Mouse (Mus musculus) liver, embryonic 11.5 days (tissue): Measurements from ENCODE around the gene Uba52. TPM values are rescaled to one million over a fixed set of nuclear protein-coding genes. Genes with fewer than 3 reads are reported as not detected.

ENCODE experiments used
- ATAC-seq: fragments of 200-750 bp; cut with Nextera tagmentation; replicated peaks from 2 replicates; pipeline ENCODE4 v1.8.0; 2017; ENCODE audit warnings: moderate number of reproducible peaks, mild to moderate bottlenecking, moderate TSS enrichment, moderate library complexity; ENCODE audit not compliant: low FRiP score
- DNase-seq: peaks from one replicate; pipeline ENCODE4 v3.0.0-alpha.2; 2017; ENCODE audit warnings: low spot score
- H3K27ac ChIP-seq: fragments of 300-500 bp; sonication (generic); 2 replicates; pipeline ENCODE4 v1.5.1; 2014; ENCODE audit warnings: mild to moderate bottlenecking, low read depth, low read length, control low read depth
- H3K27me3 ChIP-seq: fragments of 300-500 bp; sonication (generic); replicated peaks from 2 replicates; pipeline ENCODE4 v1.6.1; 2014; ENCODE audit warnings: low read length, mixed read lengths; ENCODE audit not compliant: control insufficient read depth, insufficient read depth
- H3K36me3 ChIP-seq: fragments of 300-500 bp; sonication (generic); 2 replicates; pipeline ENCODE4 v1.6.1; 2014; ENCODE audit warnings: mild to moderate bottlenecking, low read length, moderate library complexity, mixed read lengths; ENCODE audit not compliant: control insufficient read depth, insufficient read depth
- H3K4me1 ChIP-seq: fragments of 300-500 bp; sonication (generic); replicated peaks from 2 replicates; pipeline ENCODE4 v1.6.1; 2014; ENCODE audit warnings: low read length, mixed read lengths; ENCODE audit not compliant: control insufficient read depth, insufficient read depth
- H3K4me2 ChIP-seq: fragments of 300-500 bp; sonication (generic); 2 replicates; pipeline ENCODE4 v1.6.1; 2014; ENCODE audit warnings: mild to moderate bottlenecking, control low read depth, moderate library complexity
- H3K4me3 ChIP-seq: fragments of 300-500 bp; sonication (generic); 2 replicates; pipeline ENCODE4 v1.5.1; 2014; ENCODE audit warnings: low read depth, low read length, control low read depth
- H3K9ac ChIP-seq: fragments of 300-500 bp; sonication (generic); 2 replicates; pipeline ENCODE4 v1.6.1; 2014; ENCODE audit warnings: low read depth, low read length, control low read depth
- H3K9me3 ChIP-seq: fragments of 300-500 bp; sonication (generic); 2 replicates; pipeline ENCODE4 v1.6.1; 2016; ENCODE audit warnings: low read length, inconsistent platforms, mixed read lengths; ENCODE audit not compliant: control insufficient read depth
- WGBS: fragments of 180-500 bp; shearing (Covaris S2); extraction: QIAGEN DNeasy Blood & Tissue Kit; methylation state at CpG from one replicate; pipeline ENCODE4 v1.1.7; 2014; 5-methylcytosine and 5-hydroxymethylcytosine counted together
- polyA plus RNA-seq: library from polyadenylated mRNA; unstranded; fragments of >200 nt; fragmentation: Nextera tagmentation; extraction: Ambion mirVana; gene quantifications from 2 replicates; pipeline ENCODE4 v1.2.1, GENCODE M21; 2014

The Uba52 gene
- polyA plus RNA-seq, 1 experiment from 2014 or later: 1,077 TPM

GRCm38 (mm10) chr8:70487993-70488796, 22.4 kb downstream of the Uba52 start:
- DNase-seq: peak; percentile 71

GRCm38 (mm10) chr8:70486941-70487520, 23.6 kb downstream of the Uba52 start, which contains the start of gene Tmem59l:
Tmem59l (minus strand) TSS chr8:70487358.
- no peaks in the 10 kb centered on the region for H3K9me3 ChIP-seq
- 13% methylated on average over 33 of the region's 33 CpGs for WGBS
- no peaks in the 10 kb centered on the region for H3K36me3 ChIP-seq
- H3K27ac ChIP-seq: no peak within 1 kb of the TSS
- H3K4me2 ChIP-seq: peak within 1 kb of the TSS; percentile 62
- DNase-seq (no peak), ATAC-seq (no peak)
- peaks cover 23% of the 10 kb centered on the region for H3K4me1 ChIP-seq
- peak within 1 kb of the TSS; percentile 44 for H3K4me3 ChIP-seq
- 0 out of 2 replicates have a peak within 1 kb of the TSS, but pooled peaks have one; percentile 8 for H3K9ac ChIP-seq
- peaks cover 100% of the 10 kb centered on the region for H3K27me3 ChIP-seq

More at GRCm38 (mm10) chr8:70487993-70488796, 22.4 kb downstream of the Uba52 start:
- ATAC-seq: peak; percentile 52
- 2% methylated on average over 55 of the region's 55 CpGs for WGBS
- no peaks in the 10 kb centered on the region for H3K9me3 ChIP-seq
- peaks cover 32% of the 10 kb centered on the region for H3K4me1 ChIP-seq
- peak overlapping the region; percentile 44 for H3K4me3 ChIP-seq
- 0 out of 2 replicates have a peak overlapping the region, but pooled peaks have one; percentile 8 for H3K9ac ChIP-seq
- H3K27me3 ChIP-seq: peaks cover 100% of the 10 kb centered on the region
- H3K27ac ChIP-seq: no peak overlapping the region
- H3K4me2 ChIP-seq: peak overlapping the region; percentile 62
- no peaks in the 10 kb centered on the region for H3K36me3 ChIP-seq

- ATAC-seq: no peak
- no peak overlapping the region for H3K27ac ChIP-seq
- no peak overlapping the region for H3K9ac ChIP-seq
- H3K4me2 ChIP-seq: no peak overlapping the region
- H3K4me3 ChIP-seq: no peak overlapping the region
- H3K36me3 ChIP-seq: no peaks in the 10 kb centered on the region
- peaks cover 23% of the 10 kb centered on the region for H3K4me1 ChIP-seq
- peaks cover 100% of the 10 kb centered on the region for H3K27me3 ChIP-seq
- no peaks in the 10 kb centered on the region for H3K9me3 ChIP-seq
- DNase-seq: no peak
- WGBS: 39% methylated on average over 7 of the region's 7 CpGs
Measured at GRCm38 (mm10) chr8:70486191-70486681, 24.4 kb downstream of the Uba52 start.

- DNase-seq (no peak), ATAC-seq (no peak)
- 52% methylated on average over 2 of the region's 2 CpGs for WGBS
- Histone ChIP-seq H3K27me3 (peaks cover 76% of the 10 kb centered on the region), H3K4me3 (no peak overlapping the region), H3K4me1 (peaks cover 3% of the 10 kb centered on the region), H3K4me2 (no peak overlapping the region), H3K36me3 (no peaks in the 10 kb centered on the region), H3K9me3 (no peaks in the 10 kb centered on the region), H3K9ac (no peak overlapping the region), H3K27ac (no peak overlapping the region)
Measured at GRCm38 (mm10) chr8:70482943-70483342, 27.7 kb downstream of the Uba52 start.

- WGBS: 61% methylated on average over 3 of the region's 3 CpGs
- Histone ChIP-seq H3K36me3 (no peaks in the 10 kb centered on the region), H3K4me3 (no peak overlapping the region), H3K27me3 (peaks cover 65% of the 10 kb centered on the region), H3K4me1 (peaks cover 10% of the 10 kb centered on the region), H3K9me3 (no peaks in the 10 kb centered on the region), H3K27ac (no peak overlapping the region), H3K4me2 (no peak overlapping the region), H3K9ac (no peak overlapping the region)
- ATAC-seq: no peak
- no peak for DNase-seq
Measured at GRCm38 (mm10) chr8:70481908-70482307, 28.7 kb downstream of the Uba52 start.

GRCm38 (mm10) chr8:70477269-70477982, 33.2 kb downstream of the Uba52 start:
- Histone ChIP-seq H3K4me2 (peak overlapping the region; percentile 95), H3K4me1 (peaks cover 20% of the 10 kb centered on the region), H3K36me3 (peaks cover 5% of the 10 kb centered on the region), H3K9me3 (no peaks in the 10 kb centered on the region), H3K4me3 (peak overlapping the region; percentile 75), H3K27me3 (peaks cover 20% of the 10 kb centered on the region), H3K27ac (peak overlapping the region; percentile 70), H3K9ac (peak overlapping the region; percentile 35; the same call in 1 of the 2 replicates)
- 2% methylated on average over 21 of the region's 21 CpGs for WGBS
- peak; percentile 63 for ATAC-seq
- DNase-seq: peak; percentile 61

GRCm38 (mm10) chr8:70476333-70477268, 34.0 kb downstream of the Uba52 start, which contains the start of gene Klhl26:
Klhl26 (minus strand) TSS chr8:70476968.
- peak within 1 kb of the TSS; percentile 75 for H3K4me3 ChIP-seq
- H3K27me3 ChIP-seq: peaks cover 12% of the 10 kb centered on the region; the same call in 1 of the 2 replicates
- peak within 1 kb of the TSS; percentile 95 for H3K4me2 ChIP-seq
- peaks cover 5% of the 10 kb centered on the region for H3K36me3 ChIP-seq
- H3K9me3 ChIP-seq: no peaks in the 10 kb centered on the region
- peaks cover 20% of the 10 kb centered on the region for H3K4me1 ChIP-seq
- H3K27ac ChIP-seq: peak within 1 kb of the TSS; percentile 70
- DNase-seq (peak; percentile 98), ATAC-seq (peak; percentile 92)
- peak within 1 kb of the TSS; percentile 91 for H3K9ac ChIP-seq
- WGBS: under 1% methylated on average over 53 of the region's 53 CpGs
